Mouse (Mus musculus) c-Kit-positive CD71-negative TER-119-negative erythroid progenitor cells, embryonic 14.5 days (primary cell): Measurements from ENCODE around the gene Epb41.
A peak's percentile ranks its signal among the peaks of the same experiment; 100 is the strongest.

Experiments
- DNase-seq: peaks from one replicate; pipeline ENCODE4 v3.0.0-alpha.2; 2013; ENCODE audit warnings: low read depth

Epb41 gene

DNA sequence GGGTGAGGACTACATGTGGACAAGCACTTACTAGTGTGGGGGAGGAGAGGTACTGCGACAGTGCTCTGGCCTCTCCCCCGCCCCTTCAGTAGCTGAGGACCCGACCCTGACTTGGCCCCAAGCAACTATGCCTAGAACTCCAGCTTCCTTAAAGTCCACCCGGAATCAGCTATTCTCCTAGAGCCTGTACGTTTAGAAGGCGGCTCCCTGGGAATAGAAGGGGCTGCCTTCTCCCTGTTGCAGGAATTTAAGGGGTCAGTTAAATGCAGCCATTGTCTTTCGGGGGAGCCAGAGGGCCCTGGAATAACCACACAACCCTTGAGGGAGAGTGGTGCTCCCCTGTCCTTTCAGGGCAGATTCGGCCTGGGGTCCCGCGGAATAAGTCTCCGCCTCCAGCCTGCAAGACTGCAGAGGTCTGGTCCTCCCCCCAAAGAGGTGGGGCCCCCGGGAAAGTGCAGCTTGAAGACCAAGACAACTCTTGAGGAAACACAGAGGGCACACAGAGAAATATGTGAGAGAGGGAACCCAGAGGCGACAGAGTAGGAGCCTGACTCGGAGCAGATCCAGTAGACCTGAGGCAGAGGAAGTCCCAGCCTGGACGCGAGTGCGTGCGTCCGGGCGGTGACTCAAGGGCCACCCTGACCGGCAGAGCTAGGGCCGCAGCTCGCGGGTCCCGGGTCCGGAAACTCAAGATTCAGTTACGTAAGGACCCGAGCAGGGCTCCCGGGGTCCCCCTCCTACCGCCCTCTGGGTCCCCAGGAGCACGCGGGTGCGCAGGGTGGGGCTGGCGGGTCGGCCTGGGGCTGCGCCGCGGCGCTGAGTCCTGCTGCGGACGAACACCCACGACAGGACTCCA, 816 bp downstream of the Epb41 start, which contains the start of gene Gm10300:
Gene Gm10300 (plus strand): TSS at position 621 of the 856 bp plus-strand sequence.
- DNase-seq: no peak

DNA sequence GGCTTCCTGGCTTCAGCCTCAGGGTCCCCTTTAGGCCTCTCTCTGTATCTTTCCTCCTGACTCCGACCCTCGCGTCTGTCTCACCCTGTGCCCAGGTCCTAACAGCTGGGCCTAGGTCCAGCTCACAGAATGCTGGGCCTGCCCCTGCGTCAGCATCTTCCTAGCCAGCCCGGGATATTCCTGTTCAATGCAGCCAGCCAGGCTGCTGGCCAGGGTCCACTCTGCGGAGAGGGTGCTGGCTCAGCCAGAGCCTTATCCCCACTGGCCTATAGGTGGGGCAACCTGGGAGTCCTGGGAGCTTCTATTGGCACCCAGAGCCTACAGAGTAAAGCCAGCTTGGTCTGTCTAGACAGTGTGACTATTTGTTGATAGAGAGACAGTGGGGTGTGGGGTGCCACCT, 2.2 kb downstream of the Epb41 start:
- no peak for DNase-seq

DNA sequence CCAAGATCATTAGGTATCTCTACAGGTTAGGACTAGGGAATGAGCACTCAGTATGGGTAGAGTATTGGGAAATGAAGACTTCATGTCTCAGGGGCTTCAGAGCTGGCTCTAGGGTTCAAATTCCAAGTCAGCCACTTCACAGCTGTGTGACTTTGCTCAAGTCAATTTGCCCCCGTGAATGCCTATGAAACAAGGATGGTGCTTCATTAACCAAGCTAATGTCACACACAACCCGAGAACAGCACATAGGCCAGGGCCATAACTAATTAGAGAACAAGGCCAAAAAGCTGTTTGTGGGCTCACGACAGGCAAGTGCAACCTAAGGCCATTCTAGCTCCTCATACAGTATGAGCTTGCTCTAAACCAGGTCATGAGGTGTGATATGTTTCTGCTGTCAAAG, 3.0 kb downstream of the Epb41 start:
- no peak for DNase-seq

DNA sequence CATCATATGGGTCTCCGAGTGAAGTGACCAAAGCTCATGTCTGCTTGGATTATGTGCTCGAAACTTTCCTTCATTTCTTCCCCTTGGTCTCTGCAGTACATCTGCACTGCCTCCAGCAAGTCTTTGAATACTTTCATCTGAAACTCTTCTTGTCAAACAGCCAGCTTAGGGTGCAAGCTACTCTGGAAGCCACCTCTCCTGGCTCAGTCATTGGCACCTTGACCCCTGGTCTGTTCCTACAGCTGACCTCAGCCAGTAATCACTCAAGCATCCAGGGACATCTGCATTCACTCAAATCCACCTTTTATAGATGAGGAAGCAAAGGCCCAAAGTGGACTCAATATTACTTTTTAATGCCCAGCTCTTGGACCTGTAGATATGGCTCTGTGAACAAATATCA, 3.4 kb downstream of the Epb41 start:
- no peak for DNase-seq

DNA sequence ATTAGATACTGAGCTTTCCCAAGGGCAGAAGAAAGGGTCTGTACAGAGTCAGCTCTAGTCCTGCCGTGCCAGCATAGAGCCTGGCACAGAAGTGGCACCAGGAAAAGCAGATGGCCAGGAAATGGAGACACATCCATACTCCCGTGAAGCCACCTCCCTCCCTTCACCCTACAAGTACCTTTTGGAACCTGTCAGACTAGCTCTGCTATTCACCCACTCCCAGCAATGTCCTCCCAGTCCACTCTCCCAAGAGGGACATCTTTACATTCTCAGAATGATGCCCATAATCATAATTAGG, 7.2 kb downstream of the Epb41 start:
- no peak for DNase-seq

DNA sequence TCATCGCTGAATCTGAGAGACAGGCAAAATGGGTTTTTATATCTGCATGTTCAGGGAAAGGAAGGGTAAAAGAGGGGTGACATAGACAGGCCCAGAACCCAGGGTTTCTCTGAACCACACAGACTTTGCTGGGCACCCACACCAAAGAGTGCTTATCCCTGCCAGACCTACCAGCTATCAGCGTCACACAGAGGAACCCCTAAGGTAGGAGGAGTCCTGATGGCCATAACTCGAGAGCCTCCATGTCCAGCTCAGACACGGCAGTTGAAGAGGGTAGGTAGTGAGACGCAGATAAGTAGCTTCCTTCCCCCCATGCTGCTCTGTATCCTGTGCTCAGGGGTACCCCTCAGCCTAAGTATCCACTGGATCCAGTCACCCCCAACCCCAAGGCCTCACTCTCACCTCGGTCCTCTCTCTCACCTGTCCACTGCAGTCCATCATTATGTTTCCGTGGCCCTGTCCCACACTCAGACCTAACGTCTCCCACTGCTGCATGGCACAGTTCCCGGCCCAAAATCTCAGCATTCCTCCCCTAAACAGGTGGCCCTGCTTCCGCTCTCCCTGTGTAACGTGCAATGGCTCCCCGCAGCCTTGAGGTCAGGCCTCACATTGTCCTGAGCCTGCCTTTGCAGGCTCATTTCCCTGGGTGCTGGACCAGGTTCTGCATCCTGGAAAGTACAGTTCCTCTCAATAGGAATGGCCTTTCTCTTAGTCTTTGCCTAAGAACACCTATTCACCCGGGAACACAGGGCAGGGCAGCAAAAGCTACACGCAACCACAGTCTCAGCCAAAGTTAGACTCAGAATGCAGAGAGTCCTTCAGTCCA, 7.8 kb downstream of the Epb41 start:
- DNase-seq: no peak

DNA sequence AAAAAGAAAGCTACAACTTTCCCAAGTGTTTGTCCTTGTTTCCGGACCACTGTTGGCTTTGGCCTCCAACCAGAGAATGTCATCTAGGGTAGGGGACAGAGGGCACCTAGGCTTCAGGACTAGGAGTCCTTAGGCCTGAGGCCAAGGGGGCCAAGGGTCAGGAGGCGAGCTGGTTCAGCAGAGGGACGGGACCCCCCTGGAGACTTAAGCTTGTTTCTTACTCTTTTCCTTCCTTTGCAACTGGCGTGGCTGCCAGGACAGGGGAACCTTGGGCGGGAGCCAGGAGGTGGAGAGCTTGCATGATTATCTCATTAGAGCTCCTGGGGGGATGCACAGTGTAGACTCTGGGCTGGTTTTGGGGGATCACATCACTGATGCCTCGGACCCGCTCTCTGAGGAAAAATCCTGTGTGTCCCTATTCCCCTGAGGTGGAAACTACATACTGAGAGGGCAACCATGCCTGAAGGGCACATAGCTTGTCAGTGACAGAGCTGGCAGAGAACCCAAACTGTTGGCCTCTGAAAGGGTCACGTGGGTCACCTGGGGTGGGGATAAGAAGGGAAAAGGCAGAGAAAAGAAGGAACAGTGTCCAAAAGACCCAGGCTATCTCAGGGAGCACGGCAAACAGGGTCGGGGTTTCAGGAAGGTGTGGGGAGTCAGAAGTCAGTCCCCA, 8.9 kb downstream of the Epb41 start:
- no peak for DNase-seq

DNA sequence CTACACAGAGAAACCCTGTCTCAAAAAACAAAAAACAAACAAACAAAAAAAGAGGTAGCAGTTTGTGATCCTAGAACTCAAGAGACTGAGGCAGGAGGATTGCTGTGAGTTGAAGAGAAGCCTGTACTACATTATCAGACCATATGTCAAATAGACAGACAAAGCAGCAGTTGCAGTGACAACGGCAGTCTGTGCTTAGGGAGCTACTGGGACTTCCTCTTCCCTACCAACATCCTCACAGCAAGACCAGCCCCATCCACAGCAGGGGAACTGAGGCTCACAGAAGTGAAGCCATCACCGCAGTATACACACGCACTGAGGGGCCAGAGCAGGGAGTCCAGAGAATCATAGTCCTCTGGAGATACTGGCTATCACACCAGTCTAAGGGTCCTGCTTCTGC, 9.5 kb downstream of the Epb41 start:
- no peak for DNase-seq

DNA sequence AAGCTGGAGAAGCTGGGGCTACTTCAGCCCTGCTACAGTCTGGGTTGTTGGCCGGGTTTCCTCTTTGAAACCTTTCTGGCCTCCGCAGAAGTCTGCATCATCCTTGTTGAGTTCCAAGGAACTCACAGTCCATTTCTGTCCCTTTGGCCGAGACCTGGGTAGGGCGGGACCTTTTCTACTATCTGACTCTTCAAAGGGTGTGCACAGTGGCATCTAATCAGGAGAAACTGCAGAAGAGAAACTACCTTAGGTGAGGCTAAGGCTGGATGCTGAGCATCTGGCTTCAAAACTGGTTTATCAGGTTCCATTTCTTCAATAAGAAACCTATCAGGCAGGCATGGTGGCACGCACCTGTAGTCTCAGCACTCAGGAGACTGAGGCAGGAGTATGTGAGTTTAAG, 10.6 kb downstream of the Epb41 start:
- no peak for DNase-seq

DNA sequence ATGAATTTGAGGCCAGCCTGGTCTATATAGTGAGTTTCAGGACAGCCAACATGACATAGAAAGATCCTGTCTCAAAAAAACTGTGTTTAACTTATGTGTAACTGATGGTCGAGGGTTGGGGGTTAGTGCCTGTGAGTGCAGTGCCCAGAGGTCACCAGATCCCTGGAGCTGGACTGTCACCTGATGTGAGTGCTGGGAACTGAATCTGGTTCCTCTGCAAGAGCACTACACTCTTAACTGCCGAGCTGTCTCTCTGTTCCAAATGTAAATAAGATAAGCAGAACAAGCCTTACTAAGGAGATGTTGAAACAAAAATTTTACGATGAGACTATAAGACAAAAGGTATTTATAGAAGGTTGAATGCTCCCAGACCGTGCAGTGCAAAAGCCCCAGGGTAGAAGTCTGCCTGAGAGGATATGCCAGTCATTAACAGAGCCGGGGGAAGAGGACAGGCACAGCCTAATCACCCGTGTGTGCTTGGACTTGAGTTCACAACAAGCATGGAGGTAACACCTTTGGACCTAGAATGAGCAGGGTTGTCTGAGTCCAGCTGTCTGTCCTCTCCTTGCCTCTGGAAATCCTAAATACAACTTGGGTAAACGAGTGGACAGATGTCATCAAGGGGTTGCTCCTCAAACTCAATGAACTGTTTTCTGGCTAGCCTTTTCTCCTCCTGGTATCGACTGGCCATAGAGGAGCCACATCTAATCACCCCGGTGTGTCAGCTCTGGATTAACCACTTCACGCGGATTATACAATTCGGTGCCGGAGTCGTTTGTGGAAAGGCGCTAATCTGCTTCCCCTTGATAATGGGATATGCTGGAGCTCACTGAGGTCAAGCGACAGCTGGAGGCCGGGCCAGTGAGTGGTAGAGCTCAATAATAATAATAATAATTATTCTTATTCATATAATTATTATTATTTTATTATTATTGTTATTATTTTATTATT, 11.9 kb downstream of the Epb41 start:
- no peak for DNase-seq

DNA sequence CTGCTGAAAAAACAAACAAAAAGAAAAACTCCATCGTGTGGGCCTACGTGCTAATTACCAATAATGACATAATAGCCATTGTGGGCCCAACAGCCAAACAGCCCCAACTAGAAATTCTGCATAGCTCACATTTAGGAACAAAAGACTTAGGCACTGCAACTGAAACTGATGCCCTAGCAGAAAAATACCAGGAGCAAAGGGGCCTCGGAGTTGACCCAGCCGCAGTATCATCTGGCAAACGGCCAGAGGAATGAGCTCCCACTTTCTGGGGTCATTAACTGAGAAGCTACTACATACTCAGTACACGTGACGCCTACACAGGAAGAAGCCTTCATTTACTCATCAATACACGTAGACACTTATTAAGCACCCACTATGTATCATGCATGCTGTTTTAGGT, 12.8 kb downstream of the Epb41 start:
- no peak for DNase-seq

DNA sequence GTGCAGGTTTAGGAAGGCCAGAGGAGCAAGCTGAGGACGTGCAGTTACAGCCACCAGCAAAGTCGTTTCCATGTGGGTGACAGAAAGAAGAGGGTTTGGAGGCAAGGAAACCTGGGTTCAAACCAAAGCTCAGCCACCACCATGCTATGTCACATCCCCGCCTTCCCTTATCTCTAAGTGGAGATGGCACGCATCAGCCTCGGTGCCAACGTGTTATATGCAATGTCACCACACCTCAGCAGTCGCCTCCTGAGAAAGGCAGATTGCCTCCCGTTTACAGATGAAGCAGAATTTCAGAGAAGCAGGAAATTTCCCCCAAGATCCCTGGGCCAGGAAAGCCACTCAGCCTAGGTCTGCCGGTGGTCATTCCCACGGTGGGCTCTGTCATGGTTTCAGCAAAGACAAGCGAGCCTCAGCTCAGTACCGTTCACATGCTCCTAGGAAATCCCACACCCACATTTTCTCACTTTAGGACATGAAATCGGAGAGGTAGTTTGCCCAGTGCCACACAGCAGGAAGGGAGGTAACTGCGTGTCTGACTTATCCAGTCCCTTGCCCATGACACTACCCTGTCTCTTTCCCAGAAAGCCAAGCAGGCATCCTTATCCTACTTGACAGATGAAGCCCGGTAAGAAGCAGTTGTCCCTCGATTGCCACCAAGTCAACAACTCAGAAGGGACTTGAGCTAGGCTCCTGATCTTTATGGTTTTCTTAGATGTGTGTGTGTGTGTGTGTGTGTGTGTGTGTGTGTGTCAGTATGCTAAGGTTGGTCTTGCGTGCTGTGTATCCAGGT, 14.9 kb downstream of the Epb41 start:
- no peak for DNase-seq

DNA sequence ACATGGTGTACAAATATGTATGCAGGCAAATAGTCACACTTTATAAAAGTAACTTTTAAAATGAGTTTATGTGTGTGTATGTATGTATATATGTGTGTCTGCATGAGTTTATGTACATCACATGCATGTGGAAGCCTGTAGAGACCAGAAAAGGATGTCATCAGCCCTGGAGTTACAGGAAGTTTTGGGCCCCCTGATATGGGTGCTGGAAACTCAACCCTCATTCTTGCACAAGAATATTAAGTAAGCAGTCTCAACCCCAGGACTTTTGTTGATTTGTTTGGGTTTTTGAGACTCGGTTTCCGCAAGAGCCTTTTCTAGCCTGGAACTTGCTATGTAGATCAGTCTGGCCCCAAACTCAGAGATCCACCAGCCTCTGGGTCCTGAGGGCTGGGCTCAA, 15.6 kb downstream of the Epb41 start:
- DNase-seq: no peak

DNA sequence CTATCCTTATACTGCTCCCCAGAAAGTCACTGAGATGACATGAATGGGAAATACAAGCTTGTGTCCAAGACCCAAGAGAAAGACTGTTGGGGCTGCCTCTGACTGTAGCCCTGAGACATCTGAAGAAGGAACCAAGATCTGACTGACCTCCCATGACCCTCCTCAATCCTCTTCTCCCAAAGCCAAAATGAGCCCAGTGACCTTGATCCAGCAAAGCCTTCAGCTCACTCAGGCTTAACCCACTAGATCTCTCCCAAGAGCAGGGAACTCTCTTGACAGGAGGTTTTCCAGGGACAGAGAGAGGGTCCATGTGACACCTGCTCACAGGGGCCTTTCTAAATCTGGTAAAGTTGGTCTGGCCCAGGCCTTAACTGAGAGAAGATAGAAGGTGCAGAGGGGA, 17.8 kb downstream of the Epb41 start:
- DNase-seq: no peak

DNA sequence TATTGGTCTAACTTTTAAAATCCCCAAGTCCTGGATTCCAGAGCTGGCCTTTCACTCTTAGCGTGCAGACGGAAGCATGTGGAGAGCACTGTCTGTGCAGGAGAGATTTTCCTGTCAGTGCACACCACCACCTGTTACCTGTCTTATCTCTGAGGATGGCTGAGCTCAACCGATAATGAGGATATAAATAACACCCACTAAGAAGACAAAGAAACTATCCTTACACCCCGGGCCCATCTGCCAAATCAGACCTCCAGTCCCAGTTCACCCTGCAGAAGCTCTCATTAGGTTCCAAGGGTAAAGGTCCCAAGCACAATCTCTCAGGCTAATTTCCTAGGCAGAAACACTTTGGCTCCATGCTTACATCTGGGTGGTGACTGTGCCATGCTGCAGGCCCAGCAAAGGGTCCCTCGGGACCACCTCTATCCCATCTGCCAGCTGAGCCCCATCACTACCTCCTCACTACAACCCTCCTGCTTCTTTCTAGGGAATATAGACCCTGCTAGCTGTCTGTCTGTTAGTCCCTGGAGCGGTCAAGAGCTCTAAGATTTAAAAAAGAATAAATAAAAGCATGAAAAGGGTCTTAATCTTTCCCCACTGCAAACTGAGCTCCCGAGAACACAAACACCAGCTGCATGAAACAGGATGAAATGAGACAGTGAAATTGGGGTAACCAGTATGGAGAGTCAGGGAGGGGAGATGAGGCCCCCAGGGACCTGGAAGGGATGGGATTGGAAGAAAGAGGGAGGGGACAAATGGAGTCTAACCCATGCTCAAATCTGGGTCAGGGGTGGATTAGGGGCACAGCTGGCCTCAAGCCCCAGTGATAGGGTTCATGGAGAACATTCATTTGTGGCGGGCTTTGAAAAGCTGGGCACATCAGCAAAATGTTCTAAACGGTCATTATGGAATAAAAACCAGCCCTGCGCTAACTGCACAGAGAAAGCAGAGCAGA, 23.5 kb downstream of the Epb41 start:
- no peak for DNase-seq

DNA sequence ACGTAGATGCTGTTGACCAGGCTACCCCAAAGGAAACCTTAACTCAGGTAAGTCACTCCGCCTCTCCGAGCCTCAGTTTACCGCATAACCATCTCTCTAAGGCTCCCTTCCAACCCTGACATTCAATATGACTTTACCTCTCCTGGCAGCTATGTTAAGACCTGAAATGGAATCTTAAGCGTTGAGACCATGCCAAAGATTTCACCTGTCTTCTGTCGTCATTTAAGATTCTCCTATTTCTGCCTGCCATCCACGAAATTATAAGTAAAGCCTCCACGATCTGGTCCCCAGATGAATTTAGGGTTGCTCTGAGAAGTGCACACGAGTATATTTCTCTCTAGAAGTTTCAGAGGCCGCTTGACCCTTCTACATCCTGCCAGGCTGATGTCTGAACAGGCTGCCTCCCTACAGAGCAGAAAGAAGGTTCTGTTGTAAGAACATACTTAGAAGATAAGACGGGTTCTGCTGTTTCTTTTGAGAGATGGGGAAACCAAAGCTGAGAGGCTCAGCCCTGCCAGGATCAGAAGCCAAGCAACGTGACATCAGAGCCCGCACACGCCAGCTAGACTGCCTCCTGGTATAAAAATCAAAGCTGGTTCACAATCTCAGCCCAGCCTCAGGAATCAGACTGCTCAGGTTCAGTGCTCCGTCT, 25.4 kb downstream of the Epb41 start:
- DNase-seq: no peak

DNA sequence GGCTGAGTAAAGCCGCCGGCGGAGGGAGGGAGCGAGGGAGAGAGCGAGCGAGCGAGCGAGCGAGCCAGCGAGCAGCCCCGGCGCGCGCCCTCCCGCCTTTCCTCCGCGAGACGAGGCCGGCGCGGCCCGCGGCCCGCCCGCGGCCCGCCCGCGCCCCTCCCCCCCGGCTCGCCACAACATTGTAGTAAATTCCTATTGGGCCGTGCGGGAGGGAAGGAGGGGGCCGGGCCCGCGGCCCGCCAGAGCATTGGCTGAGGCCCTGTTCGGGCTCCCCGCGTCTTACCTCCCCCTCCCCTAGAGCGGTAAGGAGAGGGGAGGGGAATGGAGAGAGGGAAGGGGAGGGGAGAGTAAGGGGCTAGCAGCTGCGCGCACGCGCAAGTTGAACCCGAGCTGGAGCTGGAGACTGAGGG, 26.1 kb downstream of the Epb41 start:
- DNase-seq: peak; percentile 61

DNA sequence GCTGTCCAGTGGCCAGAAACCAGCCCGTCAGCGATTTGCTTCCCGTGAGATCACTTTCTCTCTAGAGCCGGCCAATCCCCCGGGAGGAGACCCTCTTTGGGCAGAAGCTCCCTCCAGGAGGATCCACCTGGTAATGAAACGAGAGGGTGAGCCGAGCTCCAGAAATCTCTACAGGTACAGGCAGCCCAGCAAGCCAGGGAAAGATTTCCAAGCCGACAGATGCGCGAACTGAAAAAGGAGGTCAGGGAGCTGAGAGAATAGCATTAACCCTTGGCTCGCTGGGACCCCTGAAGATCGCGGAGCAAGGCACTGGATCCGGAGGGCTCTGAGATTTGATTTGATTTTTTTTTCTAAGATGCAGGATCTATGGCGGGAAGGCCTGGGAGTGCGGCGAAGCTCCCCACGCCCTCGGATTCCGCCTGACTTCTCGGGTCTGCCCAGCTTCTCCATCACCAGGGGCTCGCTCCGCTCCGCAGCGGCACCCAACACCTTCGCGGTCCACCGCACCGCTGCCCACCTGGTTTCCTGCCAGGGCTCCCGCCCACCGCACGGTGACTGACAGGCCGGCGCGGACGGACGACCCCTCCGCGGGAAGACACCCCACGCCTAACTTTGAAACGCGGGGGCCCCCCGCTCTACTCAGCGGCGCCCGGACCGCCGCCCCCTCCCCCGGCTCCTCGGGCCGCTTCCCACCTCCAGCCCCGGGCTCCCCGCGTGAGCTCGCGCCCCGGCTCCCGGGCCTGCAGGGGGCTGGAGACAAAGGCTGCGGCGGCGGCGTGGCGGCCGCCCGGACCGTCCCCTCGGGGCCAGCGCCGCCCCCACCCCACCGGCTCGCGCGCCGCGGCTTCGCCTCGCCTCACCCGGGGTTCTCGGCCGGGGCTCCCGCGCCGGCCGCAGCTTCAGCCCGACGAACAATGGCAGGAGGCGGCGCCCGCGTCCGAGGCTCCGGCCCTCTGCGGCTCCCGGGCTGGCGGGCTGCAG, 26.8 kb downstream of the Epb41 start:
- no peak for DNase-seq
